Mouse (Mus musculus): ENCODE measurements around the gene Rbms2. TPM values are rescaled to one million over a fixed set of nuclear protein-coding genes. Genes with fewer than 3 reads are reported as not detected.
"Not testable (repeated sequence)": the region's sequence is repeated elsewhere in the genome, so short reads cannot be mapped to it uniquely, and the experiment has no call there.

Rbms2 gene
- polyA plus RNA-seq, 1 experiment from 2014 or later = 25.3 TPM

DNA sequence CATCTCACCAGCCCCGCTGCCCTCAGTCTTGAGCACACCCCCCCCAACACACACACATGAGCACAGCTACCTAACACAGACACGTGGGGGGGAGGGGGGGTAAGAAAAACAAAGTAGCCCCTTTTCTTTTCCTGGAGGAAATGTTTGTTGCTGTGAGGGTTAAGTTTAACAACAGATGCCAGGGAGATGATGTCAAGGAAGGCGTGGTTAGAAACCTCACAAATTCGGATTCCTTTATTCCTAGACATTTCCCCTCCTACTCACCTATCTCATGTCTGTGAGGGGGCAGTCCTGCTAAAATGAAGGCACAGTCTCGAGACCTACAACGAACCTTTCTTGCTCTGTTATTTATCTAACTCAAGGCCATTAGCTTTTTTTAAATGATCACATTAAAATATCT, 13.0 kb downstream of the Rbms2 start:
- Histone ChIP-seq H3K27me3 (replicated peaks; ENCODE audit: control insufficient read depth, insufficient read depth, low read length) (no peaks in the 10 kb centered on the region), H3K27ac (ENCODE audit: low read depth) (no peak overlapping the region; the same call in 1 of the 2 replicates), H3K9me3 (ENCODE audit: control insufficient read depth, low read length) (no peaks in the 10 kb centered on the region), H3K4me3 (ENCODE audit: low read depth, low read length) (no peak overlapping the region), H3K4me1 (replicated peaks; ENCODE audit: control insufficient read depth, insufficient read depth, low read length) (0 out of 2 replicates have a peak, but pooled peaks cover 4% of the 10 kb centered on the region), H3K9ac (ENCODE audit: low read length) (no peak overlapping the region), H3K36me3 (ENCODE audit: control insufficient read depth, insufficient read depth, low read length) (no peaks in the 10 kb centered on the region), H3K4me2 (ENCODE audit: low read length) (no peak overlapping the region)
- no peak for ATAC-seq (replicated peaks; ENCODE audit: low FRiP score, low TSS enrichment, low read depth)
- 28% methylated on average over 6 of the region's 6 CpGs for WGBS
- no peak for DNase-seq (ENCODE audit: low spot score)

GRCm38 (mm10) chr10:128165726-128166125, 14.4 kb downstream of the Rbms2 start:
- H3K27ac ChIP-seq (ENCODE audit: low read depth); H3K9ac ChIP-seq (ENCODE audit: low read length); ATAC-seq (replicated peaks; ENCODE audit: low FRiP score, low TSS enrichment, low read depth); H3K27me3 ChIP-seq (replicated peaks; ENCODE audit: control insufficient read depth, insufficient read depth, low read length); H3K36me3 ChIP-seq (ENCODE audit: control insufficient read depth, insufficient read depth, low read length); H3K9me3 ChIP-seq (ENCODE audit: control insufficient read depth, low read length); H3K4me2 ChIP-seq (ENCODE audit: low read length); DNase-seq (ENCODE audit: low spot score); H3K4me1 ChIP-seq (replicated peaks; ENCODE audit: control insufficient read depth, insufficient read depth, low read length); H3K4me3 ChIP-seq (ENCODE audit: low read depth, low read length): not testable (repeated sequence)
- 65% methylated on average over 2 of the region's 3 CpGs for WGBS

DNA sequence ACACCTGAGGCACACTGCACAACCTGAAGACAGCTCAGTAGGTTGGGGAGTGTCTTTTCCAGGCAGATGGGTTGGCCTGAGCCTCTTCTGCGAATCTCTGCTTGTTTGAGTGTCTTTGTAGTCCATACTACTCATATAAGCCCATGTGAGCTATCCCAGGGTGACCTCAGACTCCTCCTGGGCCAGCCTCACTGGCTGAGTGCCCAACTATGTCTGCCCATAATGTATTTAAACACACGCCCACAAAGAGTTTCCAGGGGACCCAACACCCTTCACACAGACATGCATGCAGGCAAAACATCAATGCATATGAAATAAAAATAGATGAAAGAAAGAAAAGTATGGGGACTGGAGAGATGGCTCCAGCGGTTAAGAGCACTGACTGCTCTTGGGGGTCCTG, 26.1 kb downstream of the Rbms2 start:
- H3K36me3 ChIP-seq (ENCODE audit: control insufficient read depth, insufficient read depth, low read length) = peaks cover 12% of the 10 kb centered on the region; the same call in 1 of the 2 replicates
- H3K9me3 ChIP-seq (ENCODE audit: control insufficient read depth, low read length) = no peaks in the 10 kb centered on the region
- H3K4me3 ChIP-seq (ENCODE audit: low read depth, low read length) = no peak overlapping the region
- H3K27ac ChIP-seq (ENCODE audit: low read depth) = no peak overlapping the region
- H3K9ac ChIP-seq (ENCODE audit: low read length) = no peak overlapping the region
- DNase-seq (ENCODE audit: low spot score) (no peak), ATAC-seq (replicated peaks; ENCODE audit: low FRiP score, low TSS enrichment, low read depth) (no peak)
- no peak overlapping the region for H3K4me2 ChIP-seq (ENCODE audit: low read length)
- no peaks in the 10 kb centered on the region for H3K27me3 ChIP-seq (replicated peaks; ENCODE audit: control insufficient read depth, insufficient read depth, low read length)
- peaks cover 15% of the 10 kb centered on the region for H3K4me1 ChIP-seq (replicated peaks; ENCODE audit: control insufficient read depth, insufficient read depth, low read length)
- 71% methylated on average over 3 of the region's 3 CpGs for WGBS

GRCm38 (mm10) chr10:128150941-128151340, 29.2 kb downstream of the Rbms2 start:
- peaks cover 21% of the 10 kb centered on the region for H3K4me1 ChIP-seq (replicated peaks; ENCODE audit: control insufficient read depth, insufficient read depth, low read length)
- no peaks in the 10 kb centered on the region for H3K27me3 ChIP-seq (replicated peaks; ENCODE audit: control insufficient read depth, insufficient read depth, low read length)
- no peak for ATAC-seq (replicated peaks; ENCODE audit: low FRiP score, low TSS enrichment, low read depth)
- H3K4me2 ChIP-seq (ENCODE audit: low read length) = no peak overlapping the region
- H3K27ac ChIP-seq (ENCODE audit: low read depth) = peak overlapping the region; percentile 86
- H3K9me3 ChIP-seq (ENCODE audit: control insufficient read depth, low read length) = no peaks in the 10 kb centered on the region
- no peak for DNase-seq (ENCODE audit: low spot score)
- WGBS = 70% methylated on average over 14 of the region's 14 CpGs
- H3K4me3 ChIP-seq (ENCODE audit: low read depth, low read length) = no peak overlapping the region
- H3K9ac ChIP-seq (ENCODE audit: low read length) = no peak overlapping the region
- H3K36me3 ChIP-seq (ENCODE audit: control insufficient read depth, insufficient read depth, low read length) = peaks cover 15% of the 10 kb centered on the region; the same call in 1 of the 2 replicates

DNA sequence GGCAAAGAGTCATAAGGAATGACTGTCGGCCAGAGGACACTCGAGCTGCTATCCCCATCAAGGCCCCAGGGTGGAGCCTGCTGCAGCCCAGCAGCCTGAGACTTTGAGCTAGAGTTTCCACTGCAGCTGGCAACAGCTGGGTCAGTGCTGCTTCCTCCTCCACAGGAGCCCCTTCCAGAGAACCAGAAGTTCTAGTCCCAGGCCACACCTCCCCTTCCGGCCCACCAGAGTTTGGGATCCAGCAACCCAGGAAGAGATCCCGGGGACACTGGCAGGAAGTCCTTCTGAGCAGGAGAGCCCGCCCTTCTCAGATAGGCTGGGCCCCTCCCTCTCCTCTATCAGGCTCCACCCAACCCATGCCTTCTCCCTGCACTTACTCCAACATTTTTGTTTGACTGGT, 30.5 kb downstream of the Rbms2 start:
- no peaks in the 10 kb centered on the region for H3K9me3 ChIP-seq (ENCODE audit: control insufficient read depth, low read length)
- peak overlapping the region; percentile 86 for H3K27ac ChIP-seq (ENCODE audit: low read depth)
- H3K36me3 ChIP-seq (ENCODE audit: control insufficient read depth, insufficient read depth, low read length) = peaks cover 24% of the 10 kb centered on the region; the same call in 1 of the 2 replicates
- H3K9ac ChIP-seq (ENCODE audit: low read length) = peak overlapping the region; percentile 32; the same call in 1 of the 2 replicates
- peak overlapping the region; percentile 10; the same call in 1 of the 2 replicates for H3K4me3 ChIP-seq (ENCODE audit: low read depth, low read length)
- WGBS = 3% methylated on average over 5 of the region's 5 CpGs
- H3K4me1 ChIP-seq (replicated peaks; ENCODE audit: control insufficient read depth, insufficient read depth, low read length) = peaks cover 21% of the 10 kb centered on the region
- DNase-seq (ENCODE audit: low spot score) = peak; percentile 89
- H3K4me2 ChIP-seq (ENCODE audit: low read length) = peak overlapping the region; percentile 32
- ATAC-seq (replicated peaks; ENCODE audit: low FRiP score, low TSS enrichment, low read depth) = peak; percentile 95
- H3K27me3 ChIP-seq (replicated peaks; ENCODE audit: control insufficient read depth, insufficient read depth, low read length) = no peaks in the 10 kb centered on the region

- 77% methylated on average over 5 of the region's 5 CpGs for WGBS
- peak overlapping the region; percentile 32 for H3K9ac ChIP-seq (ENCODE audit: low read length)
- no peaks in the 10 kb centered on the region for H3K9me3 ChIP-seq (ENCODE audit: control insufficient read depth, low read length)
- peak overlapping the region; percentile 10; the same call in 1 of the 2 replicates for H3K4me3 ChIP-seq (ENCODE audit: low read depth, low read length)
- H3K27me3 ChIP-seq (replicated peaks; ENCODE audit: control insufficient read depth, insufficient read depth, low read length) = no peaks in the 10 kb centered on the region
- H3K27ac ChIP-seq (ENCODE audit: low read depth) = peak overlapping the region; percentile 86
- peaks cover 31% of the 10 kb centered on the region for H3K36me3 ChIP-seq (ENCODE audit: control insufficient read depth, insufficient read depth, low read length)
- no peak for DNase-seq (ENCODE audit: low spot score)
- no peak for ATAC-seq (replicated peaks; ENCODE audit: low FRiP score, low TSS enrichment, low read depth)
- peak overlapping the region; percentile 32 for H3K4me2 ChIP-seq (ENCODE audit: low read length)
- peaks cover 21% of the 10 kb centered on the region for H3K4me1 ChIP-seq (replicated peaks; ENCODE audit: control insufficient read depth, insufficient read depth, low read length)
Measured at GRCm38 (mm10) chr10:128148789-128149365, 31.2 kb downstream of the Rbms2 start.

- no peak for ATAC-seq (replicated peaks; ENCODE audit: low FRiP score, low TSS enrichment, low read depth)
Measured at GRCm38 (mm10) chr10:128144961-128145360, 35.1 kb downstream of the Rbms2 start.

GRCm38 (mm10) chr10:128143659-128144058, 36.4 kb downstream of the Rbms2 start:
- H3K27ac ChIP-seq (ENCODE audit: low read depth) = no peak overlapping the region

More at GRCm38 (mm10) chr10:128144961-128145360, 35.1 kb downstream of the Rbms2 start:
- Histone ChIP-seq H3K27me3 (replicated peaks; ENCODE audit: control insufficient read depth, insufficient read depth, low read length) (no peaks in the 10 kb centered on the region), H3K27ac (ENCODE audit: low read depth) (no peak overlapping the region), H3K4me1 (replicated peaks; ENCODE audit: control insufficient read depth, insufficient read depth, low read length) (peaks cover 16% of the 10 kb centered on the region), H3K36me3 (ENCODE audit: control insufficient read depth, insufficient read depth, low read length) (peaks cover 42% of the 10 kb centered on the region), H3K9me3 (ENCODE audit: control insufficient read depth, low read length) (no peaks in the 10 kb centered on the region), H3K9ac (ENCODE audit: low read length) (no peak overlapping the region), H3K4me3 (ENCODE audit: low read depth, low read length) (no peak overlapping the region), H3K4me2 (ENCODE audit: low read length) (no peak overlapping the region)
- DNase-seq (ENCODE audit: low spot score) = no peak
- 86% methylated on average over 2 of the region's 2 CpGs for WGBS

GRCm38 (mm10) chr10:128142165-128142564, 37.9 kb downstream of the Rbms2 start:
- no peaks in the 10 kb centered on the region for H3K27me3 ChIP-seq (replicated peaks; ENCODE audit: control insufficient read depth, insufficient read depth, low read length)
- H3K4me3 ChIP-seq (ENCODE audit: low read depth, low read length) = no peak overlapping the region
- no peak overlapping the region for H3K27ac ChIP-seq (ENCODE audit: low read depth)
- H3K9ac ChIP-seq (ENCODE audit: low read length) = no peak overlapping the region
- no peak overlapping the region for H3K4me2 ChIP-seq (ENCODE audit: low read length)
- 82% methylated on average over 2 of the region's 2 CpGs for WGBS
- H3K9me3 ChIP-seq (ENCODE audit: control insufficient read depth, low read length) = no peaks in the 10 kb centered on the region
- DNase-seq (ENCODE audit: low spot score) (no peak), ATAC-seq (replicated peaks; ENCODE audit: low FRiP score, low TSS enrichment, low read depth) (no peak)
- no peaks in the 10 kb centered on the region for H3K4me1 ChIP-seq (replicated peaks; ENCODE audit: control insufficient read depth, insufficient read depth, low read length)
- H3K36me3 ChIP-seq (ENCODE audit: control insufficient read depth, insufficient read depth, low read length) = peaks cover 66% of the 10 kb centered on the region

More at GRCm38 (mm10) chr10:128143659-128144058, 36.4 kb downstream of the Rbms2 start:
- H3K4me3 ChIP-seq (ENCODE audit: low read depth, low read length) = no peak overlapping the region
- 56% methylated on average over 4 of the region's 4 CpGs for WGBS
- DNase-seq (ENCODE audit: low spot score) (no peak), ATAC-seq (replicated peaks; ENCODE audit: low FRiP score, low TSS enrichment, low read depth) (no peak)
- no peaks in the 10 kb centered on the region for H3K9me3 ChIP-seq (ENCODE audit: control insufficient read depth, low read length)
- H3K4me1 ChIP-seq (replicated peaks; ENCODE audit: control insufficient read depth, insufficient read depth, low read length) = peaks cover 3% of the 10 kb centered on the region
- no peak overlapping the region for H3K9ac ChIP-seq (ENCODE audit: low read length)
- H3K36me3 ChIP-seq (ENCODE audit: control insufficient read depth, insufficient read depth, low read length) = peaks cover 55% of the 10 kb centered on the region
- H3K27me3 ChIP-seq (replicated peaks; ENCODE audit: control insufficient read depth, insufficient read depth, low read length) = no peaks in the 10 kb centered on the region
- no peak overlapping the region for H3K4me2 ChIP-seq (ENCODE audit: low read length)

All from intestine, embryonic 14.5 days (tissue).